Mouse (Mus musculus): Measurements from ENCODE around the gene Cd38.
A peak's percentile ranks its signal among the peaks of the same experiment; 100 is the strongest.

The Cd38 gene

GRCm38 (mm10) chr5:43868253-43868652 is at the start of gene Cd38:
Gene Cd38 (plus strand): TSS chr5:43868553.
- DNase-seq (ENCODE audit: low spot score): no peak

- DNase-seq (ENCODE audit: low spot score): no peak
Observed at GRCm38 (mm10) chr5:43818695-43819094, 49.7 kb upstream of the Cd38 start, which contains the start of gene Bst1. Gene Bst1 (plus strand): TSS chr5:43818885.

DNA sequence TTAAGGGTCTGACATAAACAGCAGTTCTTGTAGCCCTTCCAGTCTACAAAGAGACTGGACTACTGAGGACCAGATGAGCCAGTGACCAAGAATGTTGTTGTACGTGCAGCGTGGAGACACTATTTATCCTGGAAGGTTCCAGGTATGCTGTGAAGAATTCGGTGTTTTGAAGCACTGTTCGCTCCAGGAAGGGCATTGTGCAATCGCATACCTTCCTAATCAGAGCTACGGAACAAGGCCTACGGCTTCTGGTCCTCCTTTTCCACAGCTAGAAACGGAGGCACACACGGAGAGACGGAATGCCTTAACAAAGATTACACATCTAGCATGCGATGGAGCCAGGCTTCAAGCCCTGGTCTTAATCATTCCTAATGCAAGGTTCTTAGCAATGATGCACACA is 47.6 kb upstream of the Cd38 start:
- DNase-seq (ENCODE audit: low spot score): no peak

DNA sequence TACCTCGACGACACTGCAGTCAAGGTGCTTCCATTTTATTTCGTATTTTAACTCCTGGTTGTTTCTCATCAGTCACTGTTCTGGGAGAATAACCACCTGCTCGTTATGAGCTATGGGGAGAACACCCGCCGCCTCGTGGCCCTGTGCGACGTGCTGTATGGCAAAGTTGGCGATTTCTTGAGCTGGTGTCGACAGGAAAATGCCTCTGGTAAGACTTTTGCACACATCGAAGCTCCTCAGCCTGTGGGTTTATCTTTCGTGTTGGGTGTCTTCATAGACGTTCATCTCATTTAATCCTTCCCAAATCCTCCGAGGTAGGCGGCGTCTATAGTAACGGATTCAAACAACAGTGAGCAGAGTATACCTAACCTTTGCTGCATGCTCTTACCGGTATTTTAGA is 46.8 kb upstream of the Cd38 start, which contains the start of gene Fbxl5:
TSS of gene Fbxl5 (minus strand) at position 101 of the 400 bp plus-strand sequence.
- DNase-seq (ENCODE audit: low spot score): no peak

DNA sequence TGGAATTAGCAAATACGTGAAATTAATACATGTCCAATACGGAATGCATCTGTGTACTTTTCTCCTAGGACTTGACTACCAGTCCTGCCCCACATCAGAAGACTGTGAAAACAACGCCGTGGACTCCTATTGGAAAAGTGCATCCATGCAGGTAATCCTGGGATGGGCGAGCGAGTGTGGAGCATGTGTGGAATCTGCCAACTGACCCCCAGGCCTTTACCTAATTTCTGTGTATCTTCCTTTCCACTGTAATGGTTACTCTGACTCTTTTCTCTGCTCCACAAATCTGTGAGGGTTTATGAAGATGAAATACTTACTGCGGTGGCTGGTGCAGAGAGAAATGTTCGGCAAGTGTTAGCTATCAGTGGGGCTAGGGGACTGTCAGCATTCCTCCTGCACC is 46.2 kb upstream of the Cd38 start:
- DNase-seq (ENCODE audit: low spot score): no peak

GRCm38 (mm10) chr5:43822824-43823223 is 45.5 kb upstream of the Cd38 start:
- no peak for DNase-seq (ENCODE audit: low spot score)

DNA sequence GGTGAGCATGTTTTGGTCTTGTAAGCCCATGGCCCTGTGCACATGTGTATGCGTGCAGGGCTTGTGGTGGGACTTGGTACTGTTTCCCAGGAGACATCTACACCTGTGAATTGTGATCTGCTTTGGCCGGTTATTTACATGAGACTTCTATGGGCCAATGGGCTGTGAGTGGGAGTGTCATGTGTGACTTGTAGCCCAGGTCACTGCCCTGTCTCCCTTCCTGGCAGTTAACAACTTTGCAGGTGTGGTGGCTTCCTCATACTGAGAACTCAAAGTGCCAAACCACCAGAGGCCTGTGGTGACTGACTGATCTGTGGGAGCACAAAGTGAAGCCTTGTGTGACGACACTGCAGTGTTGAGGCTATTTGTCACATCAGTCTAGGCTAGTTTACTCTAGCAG is 43.8 kb upstream of the Cd38 start:
- no peak for DNase-seq (ENCODE audit: low spot score)

DNA sequence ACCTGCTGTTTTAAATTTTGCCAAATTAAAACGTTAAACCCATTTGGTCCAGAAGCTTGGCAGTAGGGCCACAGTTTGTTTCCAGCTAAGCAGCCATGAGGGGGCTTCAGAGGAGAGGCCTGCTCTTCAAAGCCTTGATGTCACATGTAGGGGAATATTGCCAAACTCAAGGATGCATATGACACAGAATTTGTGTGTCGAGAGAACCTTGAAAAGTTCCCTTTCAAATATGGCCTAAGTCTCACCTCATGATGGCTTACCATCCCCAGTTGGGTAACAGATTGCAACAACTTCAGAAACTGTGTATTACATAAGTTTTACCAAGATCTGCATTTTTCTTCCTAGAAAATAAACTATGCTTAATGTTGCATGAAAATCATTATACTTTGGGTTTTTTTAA is 41.5 kb upstream of the Cd38 start:
- DNase-seq (ENCODE audit: low spot score): no peak

DNA sequence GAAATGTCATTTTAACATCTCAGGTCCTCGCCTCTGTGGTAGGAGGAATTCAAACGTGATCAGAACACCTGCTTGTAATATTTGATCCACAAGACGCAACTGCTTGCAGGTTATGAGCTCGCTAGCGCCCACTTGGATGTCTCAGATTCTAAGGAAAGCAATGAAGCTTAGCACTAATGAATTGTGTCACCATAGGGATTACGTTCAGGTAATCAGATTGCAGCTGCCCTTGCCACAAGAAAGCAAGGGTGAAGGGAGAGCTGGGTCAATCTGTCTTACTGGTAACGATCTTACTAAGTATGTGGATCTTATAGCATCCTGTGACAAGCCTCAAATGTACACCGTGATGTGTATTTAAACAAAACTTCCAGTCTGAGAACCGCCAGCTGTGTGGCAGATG is 41.0 kb upstream of the Cd38 start:
- no peak for DNase-seq (ENCODE audit: low spot score)

DNA sequence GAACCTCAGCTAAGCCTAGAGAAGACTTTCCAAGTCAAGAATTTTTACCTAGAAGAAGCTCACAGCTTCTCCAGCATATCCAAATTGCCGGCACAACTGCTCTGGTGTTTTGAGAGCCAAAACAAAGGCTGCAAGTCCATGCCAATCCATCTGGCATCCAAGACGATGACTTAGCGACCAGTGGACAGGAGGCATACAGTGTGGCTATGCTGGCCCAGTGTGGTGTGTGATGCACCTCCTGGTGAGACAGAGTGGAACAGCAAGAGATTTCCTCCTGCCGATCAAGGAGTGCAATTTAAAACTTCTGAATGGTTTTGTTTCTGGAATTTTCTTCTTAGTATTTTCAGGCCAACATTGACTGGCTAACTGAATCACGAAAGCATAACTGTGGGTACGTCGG is 31.8 kb upstream of the Cd38 start:
- DNase-seq (ENCODE audit: low spot score): no peak

GRCm38 (mm10) chr5:43837372-43837771 is 31.0 kb upstream of the Cd38 start:
- DNase-seq (ENCODE audit: low spot score): peak; percentile 24

DNA sequence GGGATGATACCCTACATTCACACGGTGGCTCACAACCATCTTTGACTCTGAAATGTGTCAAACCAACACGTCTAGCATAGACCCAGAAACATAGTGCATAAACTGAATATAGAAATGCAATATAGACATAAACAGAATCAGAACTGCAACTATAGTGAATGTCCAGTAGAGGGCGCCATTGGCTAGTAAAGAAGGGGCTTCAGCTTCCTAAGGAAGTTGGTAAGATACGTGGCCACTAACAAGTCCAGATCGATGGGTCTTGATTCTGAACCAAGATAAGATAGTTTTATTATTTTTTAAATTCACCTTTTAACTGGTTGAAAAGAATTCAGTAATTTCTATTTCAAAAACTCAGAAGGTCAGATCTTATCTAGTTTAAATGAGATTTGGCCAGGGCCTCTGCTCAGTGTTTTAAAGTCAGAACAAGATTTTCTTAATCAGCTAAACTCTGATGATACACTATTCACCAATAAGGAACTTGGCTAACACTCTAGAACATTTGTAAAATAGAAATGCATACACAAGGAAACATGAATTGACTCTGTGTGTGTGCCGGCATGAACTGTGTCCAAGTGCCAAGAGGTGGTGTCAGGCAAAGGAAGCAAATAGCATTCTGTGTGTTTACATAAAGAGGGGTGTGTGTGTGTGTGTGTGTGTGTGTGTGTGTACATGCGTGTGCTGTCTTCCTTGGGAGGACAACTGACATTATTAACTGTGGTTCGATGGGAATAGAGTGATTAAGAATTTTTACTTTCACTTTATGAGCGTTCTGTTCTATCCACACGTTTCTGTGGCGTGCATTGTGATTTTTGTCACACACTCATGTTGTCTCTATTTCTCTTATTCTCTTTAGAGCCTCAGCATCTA is 27.0 kb upstream of the Cd38 start:
- DNase-seq (ENCODE audit: low spot score): no peak

GRCm38 (mm10) chr5:43842011-43842285 is 26.4 kb upstream of the Cd38 start:
- DNase-seq (ENCODE audit: low spot score): no peak

DNA sequence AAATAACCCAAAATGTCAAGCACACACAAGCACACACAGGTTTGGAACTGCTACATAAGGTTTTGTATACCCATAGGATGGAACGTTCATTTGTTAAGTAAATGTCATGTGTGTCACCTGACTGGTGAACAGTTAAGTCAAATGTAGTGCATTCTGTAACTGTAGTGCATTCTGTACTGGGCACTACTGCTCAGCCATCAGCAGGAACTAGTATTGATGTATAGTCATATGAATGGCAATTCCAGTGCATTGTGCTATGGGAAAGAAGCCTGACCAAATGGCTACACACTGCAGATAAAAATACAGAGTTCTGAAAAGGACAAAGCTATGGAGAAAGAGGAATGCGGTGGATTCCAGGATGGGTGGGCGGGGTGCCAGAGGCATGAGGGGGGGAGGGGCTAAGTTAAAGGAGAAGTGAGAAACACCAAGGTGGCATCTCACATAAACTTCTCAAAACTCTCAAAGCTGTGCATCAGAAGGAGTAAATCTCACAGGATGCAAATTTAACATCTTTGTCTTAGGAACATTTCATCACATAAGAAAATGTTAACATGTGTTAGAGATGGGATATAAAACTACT is 25.7 kb upstream of the Cd38 start:
- DNase-seq (ENCODE audit: low spot score): no peak

GRCm38 (mm10) chr5:43845083-43845482 is 23.3 kb upstream of the Cd38 start:
- no peak for DNase-seq (ENCODE audit: low spot score)

DNA sequence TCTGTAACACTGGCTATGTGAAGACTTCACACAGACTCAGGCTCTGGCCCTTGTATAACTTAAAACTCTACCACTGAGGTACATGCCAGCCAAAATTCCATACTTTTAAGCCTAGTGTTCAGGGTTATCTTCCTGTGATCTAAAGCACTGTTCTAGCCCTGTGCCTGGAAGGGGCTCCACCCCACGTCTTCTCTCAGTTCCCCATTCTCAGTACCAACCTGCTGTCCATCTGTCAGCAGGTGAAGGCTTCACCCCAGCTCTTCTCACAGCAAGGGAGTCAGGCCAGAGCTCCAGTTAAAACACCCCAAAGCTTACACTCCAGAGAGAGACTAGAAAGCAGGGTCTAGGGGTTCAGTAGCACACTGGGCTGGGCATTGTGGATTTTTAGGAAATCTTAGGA is 22.7 kb upstream of the Cd38 start:
- no peak for DNase-seq (ENCODE audit: low spot score)

GRCm38 (mm10) chr5:43846227-43846626 is 22.1 kb upstream of the Cd38 start:
- no peak for DNase-seq (ENCODE audit: low spot score)

- no peak for DNase-seq (ENCODE audit: low spot score)
Observed at GRCm38 (mm10) chr5:43847555-43847954, 20.8 kb upstream of the Cd38 start.

DNA sequence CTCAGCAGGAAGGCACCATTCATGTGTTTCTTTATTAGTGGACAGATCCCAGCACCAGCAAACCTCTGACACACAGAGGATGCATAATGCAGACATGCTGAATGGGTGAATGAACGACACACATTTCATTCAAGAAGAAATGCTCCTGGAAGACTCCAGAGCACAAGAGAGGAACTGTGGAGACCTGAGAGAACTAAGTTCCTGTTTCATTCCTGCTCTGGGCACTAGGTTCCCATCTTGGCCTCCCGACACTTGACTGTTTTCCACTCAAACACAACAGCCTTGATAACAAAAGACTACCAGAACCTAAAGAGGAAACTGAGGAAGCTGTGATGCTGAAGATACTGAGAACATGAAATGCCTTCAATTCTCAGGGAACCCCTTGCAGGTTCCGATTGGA is 20.1 kb upstream of the Cd38 start:
- DNase-seq (ENCODE audit: low spot score): no peak

GRCm38 (mm10) chr5:43853096-43853867 is 15.1 kb upstream of the Cd38 start:
- no peak for DNase-seq (ENCODE audit: low spot score)

DNA sequence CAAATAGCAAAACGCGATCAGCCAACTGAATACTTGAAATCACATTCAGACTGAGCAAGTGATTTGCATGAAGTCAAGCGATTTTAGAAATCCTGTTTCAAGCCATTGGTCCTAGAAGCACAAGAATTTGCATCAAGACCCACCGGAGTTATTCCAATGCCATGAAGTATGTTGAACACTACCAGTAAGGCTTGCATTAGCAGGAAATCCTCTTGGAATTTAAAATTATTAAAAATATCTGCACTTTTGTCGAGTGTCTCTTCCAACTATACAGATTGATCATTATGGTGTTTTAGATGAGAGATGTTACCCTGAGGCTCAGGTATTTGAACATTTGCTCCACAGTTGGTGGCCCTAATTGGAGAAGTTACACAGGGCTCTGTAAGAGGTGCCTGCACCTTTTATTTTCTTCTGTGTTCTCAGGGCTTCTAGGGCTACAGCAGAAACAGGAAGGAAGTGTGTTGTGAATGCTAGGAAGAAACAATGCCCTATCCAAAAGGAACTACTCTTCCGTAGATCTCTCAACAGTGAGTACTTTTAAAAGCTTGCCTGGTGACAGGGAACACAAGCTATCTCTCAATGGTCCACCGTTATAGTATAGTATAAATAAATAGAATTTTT is 14.4 kb upstream of the Cd38 start:
- no peak for DNase-seq (ENCODE audit: low spot score)

GRCm38 (mm10) chr5:43855769-43856168 is 12.6 kb upstream of the Cd38 start:
- no peak for DNase-seq (ENCODE audit: low spot score)

DNA sequence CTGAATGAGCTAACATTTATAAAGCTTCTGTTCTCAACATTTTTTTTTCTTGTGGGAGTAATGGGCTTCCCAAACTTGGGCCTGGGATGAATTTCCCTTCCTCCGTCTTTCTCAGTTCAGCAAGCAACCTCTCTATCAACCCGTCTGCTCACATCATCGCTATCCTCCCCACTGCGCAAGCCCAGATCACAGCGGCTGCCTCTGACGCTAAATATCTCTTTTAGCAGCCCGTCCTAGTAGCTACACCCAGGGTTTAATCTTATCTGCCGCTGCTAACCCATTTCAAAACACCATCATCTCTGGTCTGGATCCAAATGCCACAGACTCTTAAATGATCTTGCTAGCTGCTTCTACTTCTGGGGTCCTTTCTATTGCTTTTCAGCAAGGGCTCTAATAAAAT is 8.7 kb upstream of the Cd38 start:
- no peak for DNase-seq (ENCODE audit: low spot score)

Data from left cerebral cortex, adult 11 months (tissue).